Mouse (Mus musculus) G1E (cell line): Measurements from ENCODE around the gene Slc36a4.

ENCODE experiments used
- CTCF ChIP-seq: IDR thresholded peaks from 2 replicates; pipeline ENCODE4 v1.5.1; 2012; ENCODE audit warnings: low read depth, low read length, inconsistent platforms, mixed read lengths
- GATA1 ChIP-seq: IDR thresholded peaks from 2 replicates; pipeline ENCODE4 v1.6.1; 2012; ENCODE audit warnings: borderline replicate concordance, low read length, inconsistent platforms, mixed read lengths
- POLR2AphosphoS5 ChIP-seq: IDR thresholded peaks from 2 replicates; pipeline ENCODE4 v1.6.1; 2012; ENCODE audit warnings: low read depth, low read length, inconsistent platforms; ENCODE audit not compliant: insufficient replicate concordance
- TAL1 ChIP-seq: conservative IDR thresholded peaks from 2 replicates; pipeline ENCODE4 v1.6.1; 2012; ENCODE audit warnings: low read depth, low read length, inconsistent platforms, mixed read lengths

DNA sequence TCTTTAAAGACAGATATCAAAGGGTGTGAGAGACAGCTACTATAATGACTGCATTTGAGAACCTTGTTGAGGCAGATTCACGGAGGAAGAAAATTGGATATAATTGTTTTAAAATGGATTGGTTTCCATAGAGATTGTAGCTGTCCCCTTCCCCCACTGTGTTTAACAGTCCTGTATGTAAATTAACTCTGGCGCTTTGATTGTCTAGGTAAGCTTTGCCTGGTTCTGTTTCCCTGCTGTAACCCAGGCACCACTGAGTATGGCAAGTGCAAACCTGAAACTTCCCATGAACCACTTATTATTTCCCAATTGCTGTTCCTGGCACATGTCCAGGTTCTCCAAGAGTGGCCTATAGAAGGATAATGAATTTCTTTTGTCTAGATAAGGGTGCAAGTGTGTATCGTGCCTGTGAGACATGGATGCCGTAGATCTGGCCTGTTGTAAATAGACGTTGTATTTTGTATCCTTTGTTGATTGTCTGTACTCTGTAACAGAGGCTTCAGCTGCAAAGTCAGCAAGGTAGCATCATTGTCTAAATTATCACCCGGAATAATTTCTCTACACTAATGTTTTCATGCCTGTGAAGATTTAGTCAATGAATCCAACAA, 11.8 kb downstream of the Slc36a4 start:
- TF ChIP-seq CTCF: no peak
- no peak for TF ChIP-seq TAL1
- no peak for TF ChIP-seq GATA1
- no peak for TF ChIP-seq POLR2AphosphoS5
